Mouse (Mus musculus) myocyte (in vitro differentiated cells): ENCODE results near the gene Polr3gl.

Experiments used
- E2F4 ChIP-seq: IDR thresholded peaks from one replicate; pipeline ENCODE4 v1.6.1; 2011; ENCODE audit warnings: mild to moderate bottlenecking, control low read depth, moderate library complexity; ENCODE audit not compliant: insufficient read depth
- MAX ChIP-seq: IDR thresholded peaks from one replicate; pipeline ENCODE4 v1.6.1; 2011; ENCODE audit warnings: low read depth, mild to moderate bottlenecking, control low read depth
- MYOD1 ChIP-seq, 3 experiments: IDR thresholded peaks; one replicate each; pipeline ENCODE4 v1.6.1; 2011; ENCODE audit warnings: control low read depth in 2 of 3, low read depth in 2 of 3, mild to moderate bottlenecking in 2 of 3, moderate library complexity in 1 of 3; ENCODE audit not compliant: insufficient read length in 2 of 3, control insufficient read depth in 1 of 3
- POLR2A ChIP-seq: IDR thresholded peaks from one replicate; pipeline ENCODE4 v1.6.1; 2011; ENCODE audit warnings: low read depth, mild to moderate bottlenecking, control low read depth, moderate library complexity; ENCODE audit not compliant: insufficient read length
- POLR2AphosphoS2 ChIP-seq: IDR thresholded peaks from one replicate; pipeline ENCODE4 v1.6.1; 2011; ENCODE audit warnings: low read depth, control low read depth; ENCODE audit not compliant: insufficient read length
- SRF ChIP-seq: IDR thresholded peaks from one replicate; pipeline ENCODE4 v1.6.1; 2011; ENCODE audit warnings: low read depth; ENCODE audit not compliant: control insufficient read depth, insufficient read length
- TCF12 ChIP-seq: IDR thresholded peaks from one replicate; pipeline ENCODE4 v1.6.1; 2011; ENCODE audit warnings: mild to moderate bottlenecking, control low read depth; ENCODE audit not compliant: poor library complexity, insufficient read depth, severe bottlenecking
- USF1 ChIP-seq: IDR thresholded peaks from one replicate; pipeline ENCODE4 v1.6.1; 2011; ENCODE audit warnings: low read depth, mild to moderate bottlenecking, control low read depth, moderate library complexity

DNA sequence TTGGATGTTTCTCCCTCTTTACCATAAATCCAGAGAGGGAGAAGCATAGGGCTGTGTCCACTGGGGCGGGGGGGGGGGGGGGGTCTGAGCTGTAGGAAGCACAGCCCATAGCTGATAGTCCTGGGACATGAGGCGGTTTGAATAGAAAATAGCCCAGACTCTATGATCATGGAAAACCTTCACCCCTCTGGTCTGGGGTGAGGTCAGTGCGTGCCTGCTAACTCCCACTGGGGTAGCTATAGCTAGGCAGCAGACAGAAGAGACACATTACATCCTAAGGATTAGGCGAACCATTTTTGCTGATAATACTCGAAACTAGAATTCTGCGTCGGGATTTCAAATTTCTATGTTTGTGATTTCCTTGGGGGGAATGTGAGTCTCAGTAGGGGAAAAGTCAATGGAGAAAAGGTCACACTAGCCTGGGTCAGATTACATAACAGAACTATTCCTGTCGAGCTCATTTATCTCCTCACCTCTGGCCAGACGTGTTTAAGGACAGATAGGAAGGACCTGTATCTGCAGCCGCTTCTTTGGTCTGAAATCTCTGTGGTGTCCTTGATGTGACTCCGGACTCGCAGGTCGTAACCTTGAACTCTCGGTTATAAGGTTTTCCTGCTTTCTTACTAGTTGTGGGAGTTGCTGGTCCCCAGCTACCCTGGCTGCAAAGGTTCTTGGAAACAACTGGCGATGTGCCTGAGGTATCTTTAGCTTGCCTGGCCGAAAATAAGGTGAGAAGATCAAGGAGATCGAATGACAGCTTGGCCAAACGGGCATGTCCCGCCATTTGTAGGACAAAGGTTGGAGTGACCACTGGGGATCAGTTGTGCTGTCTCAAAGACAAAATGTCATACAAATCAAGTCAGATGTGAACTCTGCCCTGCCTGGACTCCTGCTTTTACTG lies 20.1 kb downstream of the Polr3gl start:
- no peak for TF ChIP-seq USF1
- TF ChIP-seq POLR2A = no peak
- TF ChIP-seq POLR2AphosphoS2 = no peak
- no peak for TF ChIP-seq MAX
- TF ChIP-seq MYOD1 (IDR thresholded peaks at IDR 0.05; ENCODE audit: control insufficient read depth in 1 of 3, insufficient read length in 2 of 3, low read depth in 2 of 3) = no peak
- TF ChIP-seq E2F4 = no peak
- TF ChIP-seq SRF = no peak
- no peak for TF ChIP-seq TCF12
